Mouse (Mus musculus) megakaryocyte, embryonic 14.5 days (primary cell): ENCODE data around the gene S1pr4. TPM values are rescaled to one million over a fixed set of nuclear protein-coding genes. Genes with fewer than 3 reads are reported as not detected.

Experiments
- H3K27me3 ChIP-seq: replicated peaks from 2 replicates; pipeline ENCODE3; 2012; ENCODE audit warnings: inconsistent platforms
- H3K36me3 ChIP-seq: replicated peaks from 2 replicates; pipeline ENCODE3; 2012; ENCODE audit warnings: low read length, inconsistent platforms, mixed read lengths
- H3K4me1 ChIP-seq: 2 replicates; pipeline ENCODE4 v1.6.1; 2012; ENCODE audit warnings: inconsistent platforms
- H3K4me3 ChIP-seq: replicated peaks from 2 replicates; pipeline ENCODE3; 2012; ENCODE audit warnings: moderate library complexity, mild to moderate bottlenecking, inconsistent platforms
- H3K9me3 ChIP-seq: 2 replicates; pipeline ENCODE4 v1.6.1; 2012; ENCODE audit warnings: inconsistent platforms
- FLI1 ChIP-seq: IDR thresholded peaks from 2 replicates; pipeline ENCODE4 v1.6.1; 2012; ENCODE audit warnings: low read length, inconsistent platforms, mixed read lengths
- GATA1 ChIP-seq: IDR thresholded peaks from 3 replicates; pipeline ENCODE4 v1.6.1; 2012; ENCODE audit warnings: mixed read lengths, low read length, inconsistent platforms, borderline replicate concordance
- polyA plus RNA-seq: library from polyadenylated mRNA; stranded (reverse); fragments of >175 nt; gene quantifications from 2 replicates; pipeline ENCODE4 v1.2.3, GENCODE M21; 2012; ENCODE audit warnings: low replicate concordance; ENCODE audit not compliant: insufficient read depth

S1pr4 gene
- polyA plus RNA-seq, 1 experiment: 7.4 TPM

GRCm38 (mm10) chr10:81466066-81466465 is 33.9 kb downstream of the S1pr4 start:
- no peak for TF ChIP-seq GATA1
- Histone ChIP-seq H3K9me3 (no peaks in the 10 kb centered on the region), H3K27me3 (peaks cover 90% of the 10 kb centered on the region), H3K36me3 (no peaks in the 10 kb centered on the region), H3K4me1 (peaks cover 71% of the 10 kb centered on the region), H3K4me3 (no peak overlapping the region)

GRCm38 (mm10) chr10:81465265-81465645 is 34.7 kb downstream of the S1pr4 start:
- Histone ChIP-seq H3K4me1 (peaks cover 74% of the 10 kb centered on the region), H3K4me3 (peak overlapping the region; percentile 92), H3K27me3 (peaks cover 89% of the 10 kb centered on the region), H3K36me3 (no peaks in the 10 kb centered on the region), H3K9me3 (no peaks in the 10 kb centered on the region)
- TF ChIP-seq FLI1: no peak

DNA sequence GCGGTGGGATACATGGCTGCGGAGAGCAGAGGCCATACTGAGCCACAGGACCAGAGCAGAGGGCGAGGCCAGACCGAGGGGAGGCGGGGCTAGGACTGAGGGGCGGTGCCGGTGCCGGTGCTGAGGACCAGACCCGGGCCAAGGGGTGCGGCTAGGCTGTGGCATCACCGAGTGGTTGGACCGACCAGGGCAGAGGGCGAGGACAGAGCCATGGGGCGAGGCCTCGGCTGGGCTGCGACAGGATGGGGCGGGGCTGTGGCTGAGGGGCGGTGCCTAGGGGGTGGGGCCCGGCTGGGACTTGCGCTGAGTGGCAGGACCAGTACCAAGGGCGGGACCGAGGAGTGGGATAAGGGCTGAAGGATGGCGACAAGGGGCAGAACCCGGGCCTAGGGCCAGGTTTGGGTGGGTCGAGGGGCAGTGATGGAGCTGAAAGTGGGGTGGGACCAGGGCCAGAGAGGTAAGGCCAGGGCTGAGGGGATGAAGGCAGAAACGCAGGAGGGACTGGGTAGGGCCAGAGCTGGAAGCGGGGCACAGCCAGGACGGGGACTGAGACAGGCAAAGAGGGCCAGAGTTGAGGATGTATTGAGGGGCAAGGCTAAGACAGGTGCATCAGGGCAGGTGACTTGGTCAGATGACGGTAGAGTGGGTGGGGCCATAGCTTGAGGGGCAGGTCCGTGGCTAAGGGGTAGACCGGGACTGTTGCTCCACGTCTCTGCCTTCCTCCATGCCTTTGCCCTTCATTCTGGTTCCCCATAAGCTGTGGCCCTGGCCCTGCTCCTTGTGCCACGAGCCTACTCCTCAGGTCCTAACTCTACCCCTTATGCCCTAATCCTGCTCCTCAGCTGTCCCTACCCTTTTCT is 35.3 kb downstream of the S1pr4 start:
- peaks cover 88% of the 10 kb centered on the region for H3K27me3 ChIP-seq

DNA sequence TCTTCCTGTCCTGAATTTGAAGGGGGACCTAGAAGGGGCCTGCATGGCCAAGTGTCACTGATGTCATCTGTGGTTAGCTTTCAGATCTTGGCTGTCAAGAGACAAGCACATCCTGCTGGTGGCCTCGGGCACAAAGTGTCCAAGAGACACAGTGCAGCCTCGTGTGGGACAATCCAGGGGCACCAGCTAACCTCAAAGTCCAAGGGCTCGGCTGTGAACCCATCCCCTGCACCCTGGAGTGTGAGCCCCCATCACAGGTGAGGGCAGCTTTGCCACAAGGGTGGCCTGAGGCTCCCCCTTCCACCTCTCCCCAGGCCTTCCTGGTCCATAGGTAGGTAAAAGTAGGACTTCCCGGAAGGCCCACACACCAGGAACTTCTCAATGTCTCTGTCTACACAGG is 36.4 kb downstream of the S1pr4 start:
- peaks cover 83% of the 10 kb centered on the region for H3K27me3 ChIP-seq
- H3K9me3 ChIP-seq: 0 out of 2 replicates have a peak, but pooled peaks cover 2% of the 10 kb centered on the region
- peaks cover 75% of the 10 kb centered on the region for H3K4me1 ChIP-seq
- peak overlapping the region; percentile 10 for H3K4me3 ChIP-seq
- no peaks in the 10 kb centered on the region for H3K36me3 ChIP-seq
- no peak for TF ChIP-seq FLI1
- no peak for TF ChIP-seq GATA1

More for the DNA sequence above, 35.3 kb downstream of the S1pr4 start:
- Histone ChIP-seq H3K36me3 (no peaks in the 10 kb centered on the region), H3K4me1 (peaks cover 79% of the 10 kb centered on the region), H3K9me3 (no peaks in the 10 kb centered on the region), H3K4me3 (peak overlapping the region; percentile 92)
- TF ChIP-seq FLI1 (no peak), GATA1 (no peak)

- Histone ChIP-seq H3K36me3 (no peaks in the 10 kb centered on the region), H3K4me1 (peaks cover 71% of the 10 kb centered on the region), H3K4me3 (no peak overlapping the region), H3K27me3 (peaks cover 81% of the 10 kb centered on the region), H3K9me3 (0 out of 2 replicates have a peak, but pooled peaks cover 5% of the 10 kb centered on the region)
- no peak for TF ChIP-seq FLI1
- no peak for TF ChIP-seq GATA1
Observed at GRCm38 (mm10) chr10:81462917-81463316, 37.0 kb downstream of the S1pr4 start.

- Histone ChIP-seq H3K4me1 (peaks cover 69% of the 10 kb centered on the region), H3K9me3 (0 out of 2 replicates have a peak, but pooled peaks cover 5% of the 10 kb centered on the region), H3K36me3 (no peaks in the 10 kb centered on the region), H3K4me3 (peak overlapping the region; percentile 82), H3K27me3 (peaks cover 81% of the 10 kb centered on the region)
- no peak for TF ChIP-seq GATA1
- TF ChIP-seq FLI1: no peak
Observed at GRCm38 (mm10) chr10:81462415-81462804, 37.5 kb downstream of the S1pr4 start.

DNA sequence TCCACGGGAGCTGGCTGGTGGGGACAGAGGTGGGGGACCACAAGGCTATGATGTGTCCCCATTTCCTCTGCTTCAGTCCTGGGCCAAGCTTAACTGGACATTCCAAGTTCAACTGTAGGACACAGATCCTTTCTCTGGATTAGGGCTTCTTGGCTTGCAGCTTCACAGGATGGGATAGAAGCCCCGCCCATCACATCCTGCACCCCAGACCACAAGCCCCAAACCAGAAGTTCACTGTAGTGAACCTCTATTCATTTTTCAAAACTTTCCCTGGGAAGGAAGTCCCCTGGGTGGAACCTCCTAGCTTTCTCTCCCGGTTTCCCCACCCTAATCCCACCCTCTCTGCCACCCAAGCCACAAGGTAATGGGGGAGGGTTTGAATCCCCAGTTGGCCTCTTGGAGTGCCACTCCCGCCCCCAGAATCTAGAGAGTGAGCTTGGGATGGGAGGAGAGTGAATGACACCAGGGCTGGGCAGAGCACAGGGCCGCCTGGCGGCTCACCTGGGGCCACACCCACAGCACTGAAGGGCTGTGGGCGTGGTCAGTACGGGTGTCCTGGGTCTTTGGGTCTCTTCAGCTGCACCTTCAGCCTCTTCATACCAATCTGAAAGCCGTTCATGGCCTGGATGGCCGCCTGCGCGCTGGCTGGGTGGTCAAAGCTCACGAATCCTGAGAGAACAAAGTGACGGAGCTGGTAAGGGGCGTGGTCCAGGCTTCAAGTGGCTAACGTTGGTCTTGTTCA is 38.1 kb downstream of the S1pr4 start:
- H3K9me3 ChIP-seq: 0 out of 2 replicates have a peak, but pooled peaks cover 5% of the 10 kb centered on the region
- H3K4me1 ChIP-seq: peaks cover 72% of the 10 kb centered on the region
- H3K36me3 ChIP-seq: no peaks in the 10 kb centered on the region
- peak overlapping the region; percentile 82 for H3K4me3 ChIP-seq
- TF ChIP-seq GATA1 (no peak), FLI1 (no peak)
- H3K27me3 ChIP-seq: peaks cover 81% of the 10 kb centered on the region

- Histone ChIP-seq H3K27me3 (peaks cover 81% of the 10 kb centered on the region), H3K36me3 (no peaks in the 10 kb centered on the region)
- no peak for TF ChIP-seq FLI1
- no peak for TF ChIP-seq GATA1
Observed at GRCm38 (mm10) chr10:81460951-81461350, 39.0 kb downstream of the S1pr4 start.

DNA sequence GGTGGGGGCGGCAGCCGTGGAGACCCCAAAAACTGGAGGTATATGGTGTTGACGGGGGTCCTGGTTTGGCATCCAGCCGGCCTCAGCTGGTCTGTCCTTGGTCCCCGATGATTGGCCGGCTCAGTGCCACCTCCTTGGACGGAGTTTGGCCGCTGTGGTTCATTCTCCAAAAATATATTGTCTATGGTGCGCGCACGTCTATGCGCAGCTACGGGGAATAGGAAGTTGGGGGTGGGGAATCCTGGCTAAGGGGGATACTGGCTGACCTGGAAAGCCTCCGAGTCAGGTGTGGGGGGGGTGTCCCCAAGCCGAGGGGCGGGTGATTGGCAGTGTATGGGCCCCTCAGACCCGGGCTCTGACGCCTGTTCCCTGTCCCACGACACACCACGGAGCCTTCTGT is 39.5 kb downstream of the S1pr4 start:
- H3K4me1 ChIP-seq: peaks cover 72% of the 10 kb centered on the region

More at GRCm38 (mm10) chr10:81460951-81461350, 39.0 kb downstream of the S1pr4 start:
- Histone ChIP-seq H3K9me3 (0 out of 2 replicates have a peak, but pooled peaks cover 5% of the 10 kb centered on the region), H3K4me1 (peaks cover 74% of the 10 kb centered on the region), H3K4me3 (peak overlapping the region; percentile 85)

More for the DNA sequence above, 39.5 kb downstream of the S1pr4 start:
- TF ChIP-seq FLI1 (no peak), GATA1 (no peak)
- peaks cover 81% of the 10 kb centered on the region for H3K27me3 ChIP-seq
- no peaks in the 10 kb centered on the region for H3K36me3 ChIP-seq
- 0 out of 2 replicates have a peak, but pooled peaks cover 5% of the 10 kb centered on the region for H3K9me3 ChIP-seq
- H3K4me3 ChIP-seq: peak overlapping the region; percentile 85
